In genomic region chr6:137268592-137268991, GRCm38 (mm10) we compare ENCODE assay signal across 22 mouse cellular contexts. TPM values are rescaled to one million over a fixed set of nuclear protein-coding genes. Genes with fewer than 3 reads are reported as not detected.
A peak's percentile ranks its signal among the peaks of the same experiment; 100 is the strongest.
DNase-seq lines count a peak whose midpoint lies in the region; ATAC-seq lines count a peak whose summit lies in the region.
"Had no signal": no experiment of that assay in that cellular context is flagged by ENCODE, and none has a peak within 500 bp of the region (broad histone marks: within the 10 kb centered on the region; RNA-seq: fewer than 3 reads in every experiment).

No protein-coding gene starts in this region.

- H3K27ac ChIP-seq in forebrain, embryonic 16.5 days (ENCODE audit: low read length), result peak overlapping the region; percentile 14; the same call in 1 of the 2 replicates
- H3K27ac ChIP-seq in forebrain, embryonic 13.5 days, result no peak overlapping the region
- H3K27ac ChIP-seq: embryonic facial prominence, embryonic 13.5 days; embryonic facial prominence, embryonic 15.5 days; forebrain, embryonic 10.5 days had no signal

- 81% methylated on average over 10 of the region's 10 CpGs for WGBS in forebrain, embryonic 16.5 days
- 87% methylated on average over 10 of the region's 10 CpGs for WGBS in forebrain, embryonic 13.5 days

- no peak overlapping the region for H3K4me2 ChIP-seq in forebrain, embryonic 16.5 days (ENCODE audit: low read length)
- H3K4me2 ChIP-seq in forebrain, embryonic 13.5 days, result no peak overlapping the region
- H3K4me2 ChIP-seq: embryonic facial prominence, embryonic 13.5 days; embryonic facial prominence, embryonic 15.5 days had no signal

- intact Hi-C loops in left cerebral cortex, postnatal 14 days (cut with DNase I), result no loop called here

- H3K27me3 ChIP-seq in forebrain, embryonic 16.5 days (replicated peaks; ENCODE audit: control insufficient read depth, insufficient read depth, low read length), result no peaks in the 10 kb centered on the region
- no peaks in the 10 kb centered on the region for H3K27me3 ChIP-seq in forebrain, embryonic 13.5 days
- H3K27me3 ChIP-seq: embryonic facial prominence, embryonic 13.5 days; embryonic facial prominence, embryonic 15.5 days had no signal

- no peaks in the 10 kb centered on the region for H3K9me3 ChIP-seq in forebrain, embryonic 16.5 days (ENCODE audit: control insufficient read depth, low read length)
- no peaks in the 10 kb centered on the region for H3K9me3 ChIP-seq in forebrain, embryonic 13.5 days (replicated peaks)
- H3K9me3 ChIP-seq: embryonic facial prominence, embryonic 13.5 days; embryonic facial prominence, embryonic 15.5 days; forebrain, embryonic 10.5 days had no signal

- peaks cover 32% of the 10 kb centered on the region for H3K4me1 ChIP-seq in forebrain, embryonic 16.5 days (replicated peaks; ENCODE audit: control insufficient read depth, insufficient read depth, low read length)
- peaks cover 25% of the 10 kb centered on the region for H3K4me1 ChIP-seq in forebrain, embryonic 13.5 days
- H3K4me1 ChIP-seq: embryonic facial prominence, embryonic 13.5 days; embryonic facial prominence, embryonic 15.5 days; forebrain, embryonic 10.5 days had no signal

- no peak overlapping the region for H3K9ac ChIP-seq in forebrain, embryonic 16.5 days (replicated peaks; ENCODE audit: low read depth, low read length)
- no peak overlapping the region for H3K9ac ChIP-seq in forebrain, embryonic 13.5 days
- H3K9ac ChIP-seq: embryonic facial prominence, embryonic 13.5 days; embryonic facial prominence, embryonic 15.5 days had no signal

- H3K36me3 ChIP-seq in forebrain, embryonic 16.5 days (ENCODE audit: control insufficient read depth, insufficient read depth), result no peaks in the 10 kb centered on the region
- no peaks in the 10 kb centered on the region for H3K36me3 ChIP-seq in forebrain, embryonic 13.5 days (ENCODE audit: poor library complexity, severe bottlenecking)
- H3K36me3 ChIP-seq: embryonic facial prominence, embryonic 13.5 days; embryonic facial prominence, embryonic 15.5 days; forebrain, embryonic 10.5 days had no signal

- no peak for DNase-seq in frontal cortex, postnatal 25 days (ENCODE audit: low spot score in 2 of 2)
- peak; percentile 30 to 76 for DNase-seq in left cerebral cortex, postnatal 14 days (ENCODE audit: low spot score in 2 of 2)
- DNase-seq in left cerebral cortex, adult 8-10 months (ENCODE audit: low spot score in 2 of 2), result no peak
- DNase-seq: adrenal gland, adult 2 months; adrenal gland, postnatal 10 days; adrenal gland, postnatal 25 days; cerebellum, adult 11 months; cerebellum, adult 18-20 months; cerebellum, adult 8-10 months; cerebellum, adult 9-11 months; cerebellum, postnatal 14 days; cerebellum, postnatal 36 days; embryo, embryonic 11 days had no signal

- no peak overlapping the region for H3K4me3 ChIP-seq in forebrain, embryonic 16.5 days (replicated peaks; ENCODE audit: low read length)
- no peak overlapping the region for H3K4me3 ChIP-seq in forebrain, embryonic 13.5 days
- H3K4me3 ChIP-seq: embryonic facial prominence, embryonic 13.5 days; embryonic facial prominence, embryonic 15.5 days; erythroblast, embryonic 14.5 days; forebrain, embryonic 10.5 days had no signal

- ATAC-seq in forebrain, embryonic 16.5 days, result 0 out of 2 replicates have a peak, but pooled peaks have one; percentile 14
- no peak for ATAC-seq in forebrain, embryonic 13.5 days
- peak; percentile 85 for ATAC-seq in frontal cortex, adult (ENCODE audit: low TSS enrichment)

RNA-seq across cellular contexts. Expression of gene Ptpro, which starts 16.5 kb away (rescaled TPM):
- polyA plus RNA-seq in forebrain, embryonic 16.5 days (2015; fragmentation: Nextera tagmentation; extraction: Ambion mirVana), result 61.1 and 63.5 TPM in 2 replicates
- polyA plus RNA-seq in forebrain, embryonic 13.5 days (2015; fragmentation: Nextera tagmentation; extraction: Ambion mirVana), result 29.5 and 30.6 TPM in 2 replicates
- 10 to 100 TPM; 46.8 to 51.6 TPM for total RNA-seq in left cerebral cortex, postnatal 14 days (2021)
- total RNA-seq in left cerebral cortex, adult 8-10 months (2022), result 10 to 100 TPM; 21.6 to 31.7 (median 27.7) TPM
- total RNA-seq: MEL had no signal
- polyA plus RNA-seq: C2C12; erythroblast, embryonic 14.5 days had no signal

Comparison
In these comparisons a context has a peak if more than half of its experiments do, and no peak if none do; other contexts are left out.
1. DNase-seq: peak in left cerebral cortex, postnatal 14 days (2 of 2); none in frontal cortex, postnatal 25 days (0 of 2) and left cerebral cortex, adult 8-10 months (0 of 2).